9 mouse cellular contexts compared by ENCODE assay signal in the genomic region with DNA sequence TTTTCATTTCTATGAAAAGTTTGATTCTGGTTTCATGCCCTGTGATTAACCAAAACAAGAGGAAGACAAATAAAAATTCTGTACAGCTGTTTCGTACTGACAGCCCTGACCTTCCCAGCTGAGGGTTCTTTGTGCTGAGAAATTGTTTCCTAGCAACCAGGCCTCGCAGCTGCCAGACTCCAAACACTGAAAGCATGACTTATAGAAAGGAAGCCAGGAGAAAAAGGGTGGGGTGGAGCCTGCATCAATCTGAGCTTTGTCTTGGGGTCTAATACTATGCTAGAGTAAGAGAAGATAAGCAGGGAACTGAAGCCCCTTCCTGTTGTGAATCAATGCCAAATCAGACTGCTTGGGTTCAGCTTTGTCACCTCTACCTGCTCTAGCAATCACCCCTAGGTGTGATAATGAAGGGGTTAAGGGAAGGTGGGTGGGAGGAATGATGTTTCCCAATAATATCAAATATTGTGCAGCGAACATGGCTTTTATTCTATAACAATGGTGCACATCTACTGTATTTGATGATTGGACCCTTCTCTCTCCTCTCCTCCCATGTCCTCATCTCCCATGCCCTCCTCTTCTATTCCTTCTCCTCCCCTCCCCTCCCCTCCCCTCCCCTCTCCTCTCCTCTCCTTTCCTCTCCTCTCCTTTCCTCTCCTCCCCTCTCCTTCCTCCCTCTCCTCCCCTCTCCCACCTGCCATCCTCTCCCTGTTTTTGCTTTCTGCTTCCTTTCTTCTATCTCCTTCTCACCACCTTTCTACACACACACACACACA. TPM values are rescaled to one million over a fixed set of nuclear protein-coding genes. Genes with fewer than 3 reads are reported as not detected.
DNase-seq lines count a peak whose midpoint lies in the region; ATAC-seq lines count a peak whose summit lies in the region.
"Had no signal": no experiment of that assay in that cellular context is flagged by ENCODE, and none has a peak within 500 bp of the region (broad histone marks: within the 10 kb centered on the region; RNA-seq: fewer than 3 reads in every experiment).

No protein-coding gene starts in this region.

- peak; percentile 8 for DNase-seq in layer of hippocampus, adult 9-11 months
- DNase-seq in layer of hippocampus, adult 9-10 months (ENCODE audit: low spot score) = no peak
- DNase-seq in embryo, embryonic 11 days = peak; percentile 68
- peak; percentile 70 for DNase-seq in hindbrain, embryonic 11.5 days (ENCODE audit: low spot score)
- DNase-seq in neural tube, embryonic 10.5 days (ENCODE audit: extremely low spot score, low spot score) = peak; percentile 44
- no peak for DNase-seq in gastrocnemius, adult 8-10 months (ENCODE audit: low spot score in 2 of 2)
- no peak for DNase-seq in liver
- DNase-seq in adrenal gland, postnatal 4 days (ENCODE audit: low spot score in 2 of 2) = no peak

- no peak overlapping the region for H3K9ac ChIP-seq in hindbrain, embryonic 11.5 days (ENCODE audit: low read depth, low read length)

- H3K4me3 ChIP-seq in hindbrain, embryonic 11.5 days (ENCODE audit: low read depth, low read length) = no peak overlapping the region

- H3K4me2 ChIP-seq in hindbrain, embryonic 11.5 days (replicated peaks; ENCODE audit: low read depth, low read length) = no peak overlapping the region

- H3K36me3 ChIP-seq in hindbrain, embryonic 11.5 days (ENCODE audit: control insufficient read depth, insufficient read depth, low read length) = no peaks in the 10 kb centered on the region

- peak; percentile 88 for ATAC-seq in hindbrain, embryonic 11.5 days (ENCODE audit: low FRiP score)

- WGBS in hindbrain, embryonic 11.5 days = 39% methylated on average over 3 of the region's 3 CpGs

- H3K27ac ChIP-seq in hindbrain, embryonic 11.5 days (ENCODE audit: low read depth, low read length) = peak overlapping the region; percentile 77

- H3K27me3 ChIP-seq in hindbrain, embryonic 11.5 days (ENCODE audit: control insufficient read depth, insufficient read depth, low read length) = no peaks in the 10 kb centered on the region; the same call in 1 of the 2 replicates

- H3K9me3 ChIP-seq in hindbrain, embryonic 11.5 days (ENCODE audit: control insufficient read depth, low read length) = no peaks in the 10 kb centered on the region

- no peaks in the 10 kb centered on the region for H3K4me1 ChIP-seq in hindbrain, embryonic 11.5 days (replicated peaks; ENCODE audit: control insufficient read depth, insufficient read depth, low read length)

RNA-seq across cellular contexts. Expression of gene Dcx, which starts 26.2 kb away (rescaled TPM):
- 170 and 180 TPM in 2 replicates for polyA plus RNA-seq in hindbrain, embryonic 11.5 days (2014; fragmentation: Nextera tagmentation; extraction: Ambion mirVana)
- total RNA-seq in gastrocnemius, adult 8-10 months (2022) = not detected
- 10 to 100 TPM in 1 of 2 experiments, 1 to 10 TPM in 1; 8.7 to 13.4 TPM for total RNA-seq in adrenal gland, postnatal 4 days (2021)
- total RNA-seq: hematopoietic stem cell, adult 5-6 weeks had no signal

Comparison
In these comparisons a context has a peak if more than half of its experiments do, and no peak if none do; other contexts are left out.
1. DNase-seq: peak in layer of hippocampus, adult 9-11 months (single experiment), embryo, embryonic 11 days (single experiment), hindbrain, embryonic 11.5 days (single experiment) and neural tube, embryonic 10.5 days (single experiment); none in layer of hippocampus, adult 9-10 months (single experiment), gastrocnemius, adult 8-10 months (0 of 2), liver (single experiment) and adrenal gland, postnatal 4 days (0 of 2).
2. RNA of gene Dcx, which starts 26.2 kb away (total RNA-seq): 8.7 to 13.4 TPM in adrenal gland, postnatal 4 days; not detected in gastrocnemius, adult 8-10 months; every median in the first group is over 4 times any median in the second.